In genomic region chr11:17852405-17852804, GRCm38 (mm10) we compare ENCODE assay signal across 8 mouse cellular contexts.
DNase-seq lines count a peak whose midpoint lies in the region; ATAC-seq lines count a peak whose summit lies in the region.

No protein-coding gene starts in this region.

- intact Hi-C loops in gastrocnemius, postnatal 36 days (cut with DNase I) = no loop called here

- ATAC-seq in frontal cortex, adult (ENCODE audit: low TSS enrichment) = peak; percentile 83

- no peak for DNase-seq in frontal cortex, postnatal 10 days (ENCODE audit: low spot score in 2 of 2)
- DNase-seq in right cerebral cortex, adult 2 months (ENCODE audit: low spot score in 2 of 2) = peak; percentile 23 to 41
- DNase-seq in right cerebral cortex, postnatal 4 days = no peak
- peak; percentile 47 to 57 for DNase-seq in cerebellum, postnatal 36 days
- DNase-seq in layer of hippocampus, adult 9-11 months = peak; percentile 2
- no peak for DNase-seq in gastrocnemius, postnatal 36 days
- DNase-seq in MN1 (ENCODE audit: low spot score) = no peak

Comparison
In these comparisons a context has a peak if more than half of its experiments do, and no peak if none do; other contexts are left out.
1. DNase-seq: peak in right cerebral cortex, adult 2 months (2 of 2), cerebellum, postnatal 36 days (2 of 2) and layer of hippocampus, adult 9-11 months (single experiment); none in frontal cortex, postnatal 10 days (0 of 2), right cerebral cortex, postnatal 4 days (single experiment), gastrocnemius, postnatal 36 days (0 of 2) and MN1 (single experiment).